Mouse (Mus musculus): ENCODE results near the gene Gm20425.

The Gm20425 gene

GRCm38 (mm10) chr9:103230151-103230951 is at the start of gene Gm20425, which contains the start of gene Trf:
Gene Gm20425, minus strand, starts transcription at chr9:103230307.
Gene Trf, minus strand, starts transcription at chr9:103230444.
- peak; percentile 67 to 69 for DNase-seq (ENCODE audit: low spot score in 2 of 2)

GRCm38 (mm10) chr9:103276876-103277275 is 46.8 kb upstream of the Gm20425 start:
- DNase-seq (ENCODE audit: low spot score in 2 of 2), result no peak

- DNase-seq (ENCODE audit: low spot score in 2 of 2), result no peak
Observed at GRCm38 (mm10) chr9:103275676-103276075, 45.6 kb upstream of the Gm20425 start.

- DNase-seq (ENCODE audit: low spot score in 2 of 2), result no peak
Observed at GRCm38 (mm10) chr9:103274819-103275218, 44.7 kb upstream of the Gm20425 start.

- no peak for DNase-seq (ENCODE audit: low spot score in 2 of 2)
Observed at GRCm38 (mm10) chr9:103271104-103271503, 41.0 kb upstream of the Gm20425 start.

GRCm38 (mm10) chr9:103265778-103266177 is 35.7 kb upstream of the Gm20425 start:
- no peak for DNase-seq (ENCODE audit: low spot score in 2 of 2)

- peak; percentile 37 to 47 for DNase-seq (ENCODE audit: low spot score in 2 of 2)
Observed at GRCm38 (mm10) chr9:103252906-103253305, 22.8 kb upstream of the Gm20425 start.

GRCm38 (mm10) chr9:103248618-103249017 is 18.5 kb upstream of the Gm20425 start:
- no peak for DNase-seq (ENCODE audit: low spot score in 2 of 2)

- DNase-seq (ENCODE audit: low spot score in 2 of 2), result no peak
Observed at GRCm38 (mm10) chr9:103246526-103247168, 16.5 kb upstream of the Gm20425 start.

- DNase-seq (ENCODE audit: low spot score in 2 of 2), result no peak
Observed at GRCm38 (mm10) chr9:103243640-103244039, 13.5 kb upstream of the Gm20425 start.

- no peak for DNase-seq (ENCODE audit: low spot score in 2 of 2)
Observed at GRCm38 (mm10) chr9:103241206-103241605, 11.1 kb upstream of the Gm20425 start.

- no peak for DNase-seq (ENCODE audit: low spot score in 2 of 2)
Observed at GRCm38 (mm10) chr9:103239471-103239870, 9.4 kb upstream of the Gm20425 start.

GRCm38 (mm10) chr9:103234565-103235165 is 4.6 kb upstream of the Gm20425 start:
- no peak for DNase-seq (ENCODE audit: low spot score in 2 of 2)

- no peak for DNase-seq (ENCODE audit: low spot score in 2 of 2)
Observed at GRCm38 (mm10) chr9:103234059-103234458, 4.0 kb upstream of the Gm20425 start.

- no peak for DNase-seq (ENCODE audit: low spot score in 2 of 2)
Observed at GRCm38 (mm10) chr9:103233006-103233395, 2.9 kb upstream of the Gm20425 start.

GRCm38 (mm10) chr9:103232232-103233005 is 2.3 kb upstream of the Gm20425 start:
- no peak for DNase-seq (ENCODE audit: low spot score in 2 of 2)

- DNase-seq (ENCODE audit: low spot score in 2 of 2), result no peak
Observed at GRCm38 (mm10) chr9:103229037-103229867, 855 bp downstream of the Gm20425 start.

- DNase-seq (ENCODE audit: low spot score in 2 of 2), result no peak
Observed at GRCm38 (mm10) chr9:103228370-103229003, 1.6 kb downstream of the Gm20425 start.

- no peak for DNase-seq (ENCODE audit: low spot score in 2 of 2)
Observed at GRCm38 (mm10) chr9:103227760-103228159, 2.3 kb downstream of the Gm20425 start.

- no peak for DNase-seq (ENCODE audit: low spot score in 2 of 2)
Observed at GRCm38 (mm10) chr9:103226806-103227205, 3.3 kb downstream of the Gm20425 start.
